Mouse (Mus musculus) neural tube, embryonic 14.5 days (tissue): ENCODE data around the gene Apoa4. TPM values are rescaled to one million over a fixed set of nuclear protein-coding genes. Genes with fewer than 3 reads are reported as not detected.
A peak's percentile ranks its signal among the peaks of the same experiment; 100 is the strongest.

Source experiments
- ATAC-seq: fragments of 200-750 bp; cut with Nextera tagmentation; 2 replicates; pipeline ENCODE4 v1.8.0; 2017; ENCODE audit warnings: low read depth, mild to moderate bottlenecking, moderate TSS enrichment, moderate library complexity
- H3K27ac ChIP-seq: fragments of 300-500 bp; sonication (generic); 2 replicates; pipeline ENCODE4 v1.5.1; 2014; ENCODE audit warnings: low read depth, mild to moderate bottlenecking, control low read depth, low read length, moderate library complexity, mixed read lengths
- H3K27me3 ChIP-seq: fragments of 300-500 bp; sonication (generic); 2 replicates; pipeline ENCODE4 v1.6.1; 2014; ENCODE audit warnings: low read length; ENCODE audit not compliant: control insufficient read depth, insufficient read depth
- H3K36me3 ChIP-seq: fragments of 300-500 bp; sonication (generic); 2 replicates; pipeline ENCODE4 v1.6.1; 2014; ENCODE audit warnings: low read length, mixed read lengths; ENCODE audit not compliant: control insufficient read depth, insufficient read depth
- H3K4me1 ChIP-seq: fragments of 300-500 bp; sonication (generic); 2 replicates; pipeline ENCODE4 v1.6.1; 2014; ENCODE audit warnings: low read length; ENCODE audit not compliant: control insufficient read depth, insufficient read depth
- H3K4me2 ChIP-seq: fragments of 300-500 bp; sonication (generic); 2 replicates; pipeline ENCODE4 v1.6.1; 2014; ENCODE audit warnings: mild to moderate bottlenecking, low read depth, low read length, control low read depth
- H3K4me3 ChIP-seq: fragments of 300-500 bp; sonication (generic); 2 replicates; pipeline ENCODE4 v1.5.1; 2014; ENCODE audit warnings: low read depth, low read length, control low read depth, mixed read lengths
- H3K9ac ChIP-seq: fragments of 300-500 bp; sonication (generic); replicated peaks from 2 replicates; pipeline ENCODE4 v1.6.1; 2014; ENCODE audit warnings: low read depth, mild to moderate bottlenecking, control low read depth, low read length, mixed read lengths
- H3K9me3 ChIP-seq: fragments of 300-500 bp; sonication (generic); 2 replicates; pipeline ENCODE4 v1.6.1; 2016; ENCODE audit warnings: low read length; ENCODE audit not compliant: control insufficient read depth
- WGBS: fragments of 180-500 bp; shearing (Covaris S2); extraction: QIAGEN DNeasy Blood & Tissue Kit; methylation state at CpG from one replicate; pipeline ENCODE4 v1.1.7; 2014; 5-methylcytosine and 5-hydroxymethylcytosine counted together
- polyA plus RNA-seq: library from polyadenylated mRNA; unstranded; fragments of >200 nt; fragmentation: Nextera tagmentation; extraction: Ambion mirVana; gene quantifications from 2 replicates; pipeline ENCODE4 v1.2.1, GENCODE M21; 2014

The Apoa4 gene
- polyA plus RNA-seq, 1 experiment from 2014 or later, result not detected

DNA sequence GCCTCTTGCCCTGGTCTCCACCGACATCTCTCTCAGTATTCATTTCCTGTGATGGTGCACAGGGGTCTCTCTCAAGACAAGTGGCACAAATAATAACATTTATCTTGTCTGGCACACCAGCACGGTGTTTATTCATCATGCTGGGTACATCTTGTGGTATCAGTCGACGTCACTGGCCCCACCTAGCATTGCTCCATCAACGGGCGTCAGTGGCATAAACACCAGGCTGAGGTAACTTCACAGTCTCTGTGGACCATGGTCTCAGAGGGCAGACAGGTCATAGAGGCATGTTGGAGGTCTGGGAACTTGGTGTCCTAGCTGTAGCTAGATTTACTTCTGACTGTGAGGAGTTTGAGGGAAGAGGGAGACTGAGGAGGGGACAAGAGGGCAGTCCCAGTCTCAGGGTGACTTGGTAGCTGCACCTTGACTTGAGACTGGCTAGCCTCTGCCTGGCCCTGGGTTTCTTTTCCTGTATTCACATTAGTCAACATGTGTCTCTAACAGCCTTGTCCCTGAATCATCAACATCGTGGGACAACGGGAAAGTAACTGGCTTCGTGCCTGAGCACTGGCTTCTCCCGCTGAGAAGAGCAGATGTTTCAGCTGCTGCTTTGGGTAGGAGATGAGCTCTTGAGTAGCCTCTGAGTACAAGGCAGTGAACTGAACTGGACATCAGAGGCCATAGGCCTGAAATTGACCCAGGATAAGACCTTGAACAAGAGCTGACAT lies 16.3 kb downstream of the Apoa4 start:
- Histone ChIP-seq H3K9me3 (no peaks in the 10 kb centered on the region), H3K36me3 (no peaks in the 10 kb centered on the region), H3K4me3 (no peak overlapping the region), H3K27me3 (no peaks in the 10 kb centered on the region), H3K27ac (no peak overlapping the region), H3K9ac (no peak overlapping the region), H3K4me2 (no peak overlapping the region), H3K4me1 (no peaks in the 10 kb centered on the region)
- no peak for ATAC-seq
- 87% methylated on average over 10 of the region's 10 CpGs for WGBS

- WGBS, result 93% methylated on average over 3 of the region's 3 CpGs
- ATAC-seq, result no peak
Measured at GRCm38 (mm10) chr9:46257546-46257945, 17.1 kb downstream of the Apoa4 start.

DNA sequence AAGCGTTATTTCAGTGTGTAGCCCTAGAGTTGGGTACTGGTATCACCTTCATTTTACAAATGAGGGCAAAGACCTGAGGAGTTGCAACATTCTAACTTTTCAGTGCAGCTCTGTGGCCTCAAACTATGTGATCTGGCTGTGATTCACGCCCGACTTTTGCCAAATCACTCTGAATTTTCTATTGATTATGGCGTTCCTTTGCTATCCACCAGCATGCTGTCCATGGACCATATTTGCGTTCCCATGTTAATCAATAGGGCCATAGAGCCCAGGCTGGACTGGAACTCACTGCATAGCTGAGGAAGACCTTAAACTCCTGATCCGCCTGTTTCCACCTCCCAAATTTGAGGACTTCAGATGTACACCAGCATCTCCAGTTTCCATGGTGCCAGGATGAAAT lies 18.6 kb downstream of the Apoa4 start:
- H3K4me2 ChIP-seq, result no peak overlapping the region
- H3K9ac ChIP-seq, result no peak overlapping the region
- H3K27me3 ChIP-seq, result no peaks in the 10 kb centered on the region
- H3K27ac ChIP-seq, result no peak overlapping the region
- no peaks in the 10 kb centered on the region for H3K4me1 ChIP-seq
- no peaks in the 10 kb centered on the region for H3K36me3 ChIP-seq
- no peaks in the 10 kb centered on the region for H3K9me3 ChIP-seq
- 91% methylated on average over 6 of the region's 6 CpGs for WGBS
- no peak for ATAC-seq
- H3K4me3 ChIP-seq, result no peak overlapping the region

More at GRCm38 (mm10) chr9:46257546-46257945, 17.1 kb downstream of the Apoa4 start:
- Histone ChIP-seq H3K27me3 (no peaks in the 10 kb centered on the region), H3K4me2 (no peak overlapping the region), H3K4me3 (no peak overlapping the region), H3K9ac (no peak overlapping the region), H3K9me3 (no peaks in the 10 kb centered on the region), H3K27ac (no peak overlapping the region), H3K4me1 (no peaks in the 10 kb centered on the region), H3K36me3 (no peaks in the 10 kb centered on the region)

GRCm38 (mm10) chr9:46261131-46261530 lies 20.6 kb downstream of the Apoa4 start:
- no peaks in the 10 kb centered on the region for H3K27me3 ChIP-seq
- no peaks in the 10 kb centered on the region for H3K36me3 ChIP-seq
- no peak overlapping the region for H3K4me3 ChIP-seq
- no peak overlapping the region for H3K9ac ChIP-seq
- no peak overlapping the region for H3K27ac ChIP-seq
- 89% methylated on average over 7 of the region's 7 CpGs for WGBS
- H3K4me2 ChIP-seq, result no peak overlapping the region
- no peak for ATAC-seq
- H3K4me1 ChIP-seq, result no peaks in the 10 kb centered on the region
- no peaks in the 10 kb centered on the region for H3K9me3 ChIP-seq

- WGBS, result 61% methylated on average over 7 of the region's 7 CpGs
- H3K4me1 ChIP-seq, result no peaks in the 10 kb centered on the region
Measured at GRCm38 (mm10) chr9:46268343-46268873, 27.9 kb downstream of the Apoa4 start, which contains the start of gene Apoa5. Gene Apoa5, plus strand, starts transcription at chr9:46268633.

DNA sequence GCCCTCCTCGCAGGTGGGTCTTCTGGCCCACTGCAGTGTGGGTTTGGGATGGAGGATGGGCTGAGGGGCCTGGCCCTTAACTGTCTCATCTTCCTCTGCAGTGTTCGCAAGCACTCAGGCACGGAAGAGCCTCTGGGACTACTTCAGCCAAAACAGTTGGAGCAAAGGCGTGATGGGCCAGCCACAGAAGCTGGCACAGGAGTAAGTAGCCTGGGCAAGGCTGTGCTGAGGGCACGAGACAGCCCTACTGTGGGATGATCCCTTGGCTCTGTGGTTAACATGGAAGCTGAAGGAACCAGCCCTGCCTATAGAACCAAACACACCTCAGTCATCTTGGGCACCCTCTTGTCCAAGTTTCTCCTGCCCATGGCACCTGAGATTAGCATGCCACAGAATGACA lies 28.6 kb downstream of the Apoa4 start:
- ATAC-seq, result no peak
- Histone ChIP-seq H3K4me2 (no peak overlapping the region), H3K27ac (no peak overlapping the region), H3K27me3 (no peaks in the 10 kb centered on the region), H3K4me1 (peaks cover 6% of the 10 kb centered on the region), H3K9ac (no peak overlapping the region), H3K4me3 (no peak overlapping the region), H3K36me3 (no peaks in the 10 kb centered on the region), H3K9me3 (no peaks in the 10 kb centered on the region)
- 88% methylated on average over 5 of the region's 5 CpGs for WGBS

More at GRCm38 (mm10) chr9:46268343-46268873, 27.9 kb downstream of the Apoa4 start, which contains the start of gene Apoa5:
- Histone ChIP-seq H3K27ac (no peak within 1 kb of the TSS), H3K27me3 (no peaks in the 10 kb centered on the region), H3K9me3 (no peaks in the 10 kb centered on the region), H3K4me2 (no peak within 1 kb of the TSS), H3K36me3 (no peaks in the 10 kb centered on the region), H3K9ac (no peak within 1 kb of the TSS), H3K4me3 (no peak within 1 kb of the TSS)
- no peak for ATAC-seq

- no peaks in the 10 kb centered on the region for H3K27me3 ChIP-seq
- H3K4me3 ChIP-seq, result no peak overlapping the region
- peaks cover 5% of the 10 kb centered on the region; the same call in 1 of the 2 replicates for H3K36me3 ChIP-seq
- H3K9me3 ChIP-seq, result no peaks in the 10 kb centered on the region
- H3K4me1 ChIP-seq, result peaks cover 6% of the 10 kb centered on the region
- no peak overlapping the region for H3K27ac ChIP-seq
- H3K9ac ChIP-seq, result no peak overlapping the region
- no peak for ATAC-seq
- no peak overlapping the region for H3K4me2 ChIP-seq
- 98% methylated on average over 4 of the region's 4 CpGs for WGBS
Measured at GRCm38 (mm10) chr9:46270782-46271181, 30.3 kb downstream of the Apoa4 start.

GRCm38 (mm10) chr9:46272070-46272469 lies 31.6 kb downstream of the Apoa4 start:
- Histone ChIP-seq H3K9ac (no peak overlapping the region), H3K4me3 (no peak overlapping the region), H3K4me1 (peaks cover 6% of the 10 kb centered on the region), H3K9me3 (no peaks in the 10 kb centered on the region), H3K27ac (no peak overlapping the region), H3K4me2 (no peak overlapping the region; the same call in 1 of the 2 replicates), H3K27me3 (no peaks in the 10 kb centered on the region), H3K36me3 (peaks cover 17% of the 10 kb centered on the region)
- no peak for ATAC-seq
- 87% methylated on average over 9 of the region's 9 CpGs for WGBS

- peak; percentile 95 for ATAC-seq
- no peak within 1 kb of the TSS; the same call in 1 of the 2 replicates for H3K27ac ChIP-seq
- 5% methylated on average over 42 of the region's 45 CpGs for WGBS
Measured at GRCm38 (mm10) chr9:46272677-46273454, 32.4 kb downstream of the Apoa4 start, which contains the start of gene Zpr1. Gene Zpr1, plus strand, starts transcription at chr9:46273064.

More at GRCm38 (mm10) chr9:46272677-46273454, 32.4 kb downstream of the Apoa4 start, which contains the start of gene Zpr1:
- Histone ChIP-seq H3K4me2 (peak within 1 kb of the TSS; percentile 93), H3K4me3 (peak within 1 kb of the TSS; percentile 73), H3K9me3 (no peaks in the 10 kb centered on the region), H3K4me1 (peaks cover 6% of the 10 kb centered on the region), H3K9ac (peak within 1 kb of the TSS; percentile 68), H3K27me3 (no peaks in the 10 kb centered on the region), H3K36me3 (peaks cover 22% of the 10 kb centered on the region)
